Mouse (Mus musculus): ENCODE measurements around the gene Ifit1.

Ifit1 gene

GRCm38 (mm10) chr19:34650997-34651396, 10.3 kb downstream of the Ifit1 start:
- DNase-seq (ENCODE audit: extremely low read depth, low read depth, low spot score): no peak

GRCm38 (mm10) chr19:34655227-34655805, 14.6 kb downstream of the Ifit1 start:
- DNase-seq (ENCODE audit: extremely low read depth, low read depth, low spot score): no peak

- DNase-seq (ENCODE audit: extremely low read depth, low read depth, low spot score): no peak
Measured at GRCm38 (mm10) chr19:34656511-34657298, 16.0 kb downstream of the Ifit1 start.

- peak; percentile 34 for DNase-seq (ENCODE audit: extremely low read depth, low read depth, low spot score)
Measured at GRCm38 (mm10) chr19:34662067-34662507, 21.4 kb downstream of the Ifit1 start.

- no peak for DNase-seq (ENCODE audit: extremely low read depth, low read depth, low spot score)
Measured at GRCm38 (mm10) chr19:34662740-34663139, 22.1 kb downstream of the Ifit1 start.

GRCm38 (mm10) chr19:34666127-34666526, 25.5 kb downstream of the Ifit1 start:
- DNase-seq (ENCODE audit: extremely low read depth, low read depth, low spot score): no peak

- DNase-seq (ENCODE audit: extremely low read depth, low read depth, low spot score): no peak
Measured at GRCm38 (mm10) chr19:34673476-34673875, 32.8 kb downstream of the Ifit1 start.

- no peak for DNase-seq (ENCODE audit: extremely low read depth, low read depth, low spot score)
Measured at GRCm38 (mm10) chr19:34678428-34678827, 37.8 kb downstream of the Ifit1 start.

GRCm38 (mm10) chr19:34684857-34685256, 44.2 kb downstream of the Ifit1 start:
- no peak for DNase-seq (ENCODE audit: extremely low read depth, low read depth, low spot score)

GRCm38 (mm10) chr19:34685530-34685929, 44.9 kb downstream of the Ifit1 start:
- no peak for DNase-seq (ENCODE audit: extremely low read depth, low read depth, low spot score)

GRCm38 (mm10) chr19:34691402-34691801, 50.7 kb downstream of the Ifit1 start:
- DNase-seq (ENCODE audit: extremely low read depth, low read depth, low spot score): no peak

- DNase-seq (ENCODE audit: extremely low read depth, low read depth, low spot score): no peak
Measured at GRCm38 (mm10) chr19:34696352-34696986, 55.8 kb downstream of the Ifit1 start.

GRCm38 (mm10) chr19:34697461-34697860, 56.8 kb downstream of the Ifit1 start:
- no peak for DNase-seq (ENCODE audit: extremely low read depth, low read depth, low spot score)

- DNase-seq (ENCODE audit: extremely low read depth, low read depth, low spot score): no peak
Measured at GRCm38 (mm10) chr19:34698432-34698831, 57.8 kb downstream of the Ifit1 start.

GRCm38 (mm10) chr19:34698852-34699251, 58.2 kb downstream of the Ifit1 start:
- DNase-seq (ENCODE audit: extremely low read depth, low read depth, low spot score): no peak

- no peak for DNase-seq (ENCODE audit: extremely low read depth, low read depth, low spot score)
Measured at GRCm38 (mm10) chr19:34699300-34699699, 58.6 kb downstream of the Ifit1 start.
